Mouse (Mus musculus) layer of hippocampus, adult 9-11 months (tissue): ENCODE measurements around the gene Pxn.
"Not testable (repeated sequence)": the region's sequence is repeated elsewhere in the genome, so short reads cannot be mapped to it uniquely, and the experiment has no call there.

Experiments used
- DNase-seq: peaks from one replicate; pipeline ENCODE4 v3.0.0; 2022

Pxn gene

DNA sequence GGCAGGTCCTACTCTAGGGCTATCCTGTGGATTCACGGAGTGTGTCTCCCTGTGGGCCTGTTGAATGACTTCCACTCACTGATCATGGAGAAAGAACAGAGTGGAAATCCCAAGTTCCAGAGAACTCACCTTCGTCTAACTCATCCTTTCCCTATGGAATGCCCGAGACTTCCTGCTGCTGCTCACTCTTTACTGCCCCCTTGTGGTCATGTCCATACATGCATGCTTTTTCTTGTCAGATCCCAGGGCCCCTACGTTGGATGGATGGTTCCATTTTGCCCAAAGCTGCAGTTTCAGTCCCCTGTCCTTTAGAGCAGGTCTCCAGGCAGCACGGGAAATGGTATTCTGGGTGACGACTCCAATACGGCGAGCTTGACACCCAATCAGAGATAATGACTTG lies 49.7 kb downstream of the Pxn start:
- DNase-seq = peak; percentile 60

DNA sequence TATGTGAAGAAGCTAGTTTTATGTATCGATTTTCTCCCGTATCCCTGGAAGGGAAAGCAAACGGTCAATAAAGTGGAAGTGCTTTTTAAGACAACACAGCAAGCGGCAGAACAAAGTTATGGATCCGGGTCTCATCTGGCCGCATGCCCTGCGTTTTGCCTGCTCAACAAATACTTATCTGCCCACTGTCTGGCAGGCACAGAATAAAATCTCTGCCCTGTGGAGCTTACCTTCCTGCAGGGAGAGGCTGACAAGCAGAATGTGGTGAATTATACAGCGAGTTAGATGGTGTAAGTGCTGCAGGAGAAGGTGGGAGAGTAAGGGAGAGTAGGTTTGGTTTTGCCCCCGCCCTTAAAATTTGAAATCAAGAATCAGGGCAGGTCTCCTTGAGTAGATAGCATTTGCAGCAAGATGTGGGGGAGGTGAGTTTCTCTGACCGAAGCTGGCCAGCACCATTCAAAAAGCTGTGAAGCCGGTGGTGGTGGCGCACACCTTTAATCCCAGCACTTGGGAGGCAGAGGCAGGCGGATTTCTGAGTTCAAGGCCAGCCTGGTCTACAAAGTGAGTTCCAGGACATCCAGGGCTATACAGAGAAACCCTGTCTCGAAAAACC lies 51.8 kb downstream of the Pxn start:
- no peak for DNase-seq

DNA sequence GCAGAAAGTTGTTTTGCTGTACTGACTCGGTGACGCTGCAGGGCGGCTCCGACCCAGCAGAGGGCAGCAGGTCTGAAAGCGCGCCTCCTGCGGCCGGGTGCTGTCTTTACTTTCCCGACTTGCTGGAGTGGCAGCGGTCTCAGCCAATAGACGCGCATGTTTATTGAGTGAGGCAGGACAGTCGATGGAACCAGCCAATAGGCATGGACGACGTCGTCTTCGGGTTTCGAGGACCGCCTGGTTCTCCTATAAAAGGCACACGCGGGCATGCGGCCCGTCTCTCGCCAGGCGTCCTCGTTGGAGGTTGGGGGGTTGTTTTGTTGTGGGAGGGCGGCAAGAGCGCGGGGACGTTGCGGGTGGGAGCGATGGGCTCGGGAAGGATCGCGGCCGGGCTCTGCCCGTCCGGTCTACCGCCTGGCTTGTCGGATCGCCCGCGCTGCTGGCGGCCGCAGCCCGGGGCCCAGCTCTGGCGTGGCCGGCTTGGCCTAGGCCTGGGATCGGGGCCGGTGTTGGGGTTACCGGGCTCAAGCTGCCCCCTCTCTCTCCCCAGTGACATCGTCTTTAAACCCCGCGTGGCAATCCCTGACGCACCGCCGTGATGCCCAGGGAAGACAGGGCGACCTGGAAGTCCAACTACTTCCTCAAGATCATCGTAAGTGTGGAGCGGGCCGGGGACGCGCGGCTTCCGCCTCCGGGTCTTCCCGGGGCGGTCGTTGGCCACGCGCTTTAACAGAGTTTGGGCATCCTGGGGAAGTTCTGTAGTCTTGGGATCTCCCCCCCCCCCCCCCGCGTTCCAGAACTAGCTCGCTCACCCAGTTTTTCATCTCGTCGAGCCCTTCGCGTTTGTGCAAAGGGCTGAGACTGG lies 53.0 kb downstream of the Pxn start, which contains the start of gene Rplp0:
Rplp0 (plus strand) TSS at position 231 of the 865 bp plus-strand sequence.
- peak; percentile 99 for DNase-seq

DNA sequence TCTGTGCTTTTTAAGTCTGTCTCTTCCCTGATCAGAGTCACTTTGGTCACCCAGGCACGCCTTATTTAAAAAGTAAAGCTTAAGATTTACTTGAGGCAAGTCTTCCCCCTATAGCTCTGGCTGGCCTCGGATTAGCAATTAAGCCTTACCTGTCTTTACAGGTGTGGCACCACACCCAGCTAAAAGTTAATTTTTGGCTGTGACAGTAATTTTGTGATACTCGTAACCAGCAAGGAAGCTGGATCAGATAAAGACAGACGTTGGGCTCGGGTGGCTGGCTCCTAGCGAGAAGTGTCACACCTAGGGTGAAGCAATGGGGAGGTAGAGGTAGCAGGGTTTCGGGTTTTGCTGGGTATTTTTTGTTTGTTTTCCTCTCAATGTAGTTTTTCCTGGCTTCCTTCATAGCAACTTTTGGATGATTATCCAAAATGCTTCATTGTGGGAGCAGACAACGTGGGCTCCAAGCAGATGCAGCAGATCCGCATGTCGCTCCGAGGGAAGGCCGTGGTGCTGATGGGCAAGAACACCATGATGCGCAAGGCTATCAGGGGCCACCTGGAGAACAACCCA lies 53.9 kb downstream of the Pxn start:
- no peak for DNase-seq

DNA sequence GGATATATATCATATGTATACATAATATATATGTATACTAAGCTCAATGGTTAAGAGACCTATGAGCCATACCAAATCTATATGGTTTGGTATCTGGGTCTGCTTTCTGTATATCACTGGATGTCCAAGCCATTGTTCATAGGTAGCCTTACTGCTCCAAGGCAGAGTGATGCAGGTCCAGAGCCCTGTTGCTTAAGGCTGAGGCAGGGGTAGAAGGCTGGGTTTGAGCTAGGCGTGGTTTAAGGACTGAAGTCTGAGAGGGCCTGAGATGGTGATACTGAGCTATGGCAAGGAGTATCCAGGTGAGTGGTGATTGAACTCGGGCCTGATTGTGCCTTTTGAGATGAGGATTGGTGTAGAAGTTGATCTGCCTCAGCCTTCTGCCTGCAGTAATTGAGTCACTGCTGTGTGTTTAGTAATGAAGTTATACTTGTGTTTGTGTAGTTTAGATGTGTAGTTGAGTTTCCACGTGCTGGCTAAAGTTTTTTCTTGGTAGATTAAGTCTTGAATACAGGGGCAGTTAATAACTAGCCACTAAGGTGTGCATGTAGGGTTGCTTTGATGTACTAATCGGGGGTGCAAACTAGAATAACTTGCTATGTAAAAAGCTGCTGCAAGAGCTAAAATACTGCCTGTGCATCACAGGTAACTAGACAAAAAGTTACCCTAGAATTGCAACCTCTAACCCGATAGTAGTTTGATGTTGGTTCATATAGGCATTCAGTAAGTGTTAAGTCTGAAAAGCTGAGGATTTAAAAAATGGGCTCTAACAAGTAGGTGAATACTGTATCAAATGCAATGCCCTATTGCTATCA lies 57.5 kb downstream of the Pxn start:
- DNase-seq = no peak

DNA sequence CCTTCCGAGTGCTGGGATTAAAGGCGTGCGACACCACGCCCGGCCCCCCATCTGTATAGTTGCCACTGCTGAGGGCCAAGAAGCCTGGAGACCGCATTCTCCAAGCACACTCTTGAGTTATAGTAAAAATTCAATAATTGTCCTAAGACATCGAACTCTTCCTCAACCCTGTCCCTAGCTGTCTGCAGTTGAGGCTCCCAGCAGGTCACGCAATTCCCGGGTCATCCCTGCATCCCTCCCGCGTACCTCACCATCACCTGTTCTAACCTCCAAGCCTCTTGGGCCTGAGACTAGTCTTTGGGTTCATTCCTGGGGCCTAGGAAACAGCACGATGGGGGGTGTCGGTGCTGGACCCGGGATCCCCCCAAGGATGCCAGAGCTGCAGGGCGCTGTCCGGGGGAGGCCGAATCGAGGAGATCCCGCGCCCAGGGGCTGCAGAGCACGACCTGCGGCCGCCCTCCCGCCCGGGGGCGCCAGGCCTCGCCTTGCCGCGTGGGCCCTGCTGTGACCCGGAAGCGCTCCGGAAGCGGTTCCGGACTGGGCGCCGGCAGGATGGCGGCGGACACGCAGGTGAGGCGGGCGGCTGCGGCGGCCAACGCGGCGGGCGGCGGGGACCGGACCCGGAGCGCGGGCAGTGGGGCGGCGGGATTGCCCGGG lies 58.4 kb downstream of the Pxn start, which contains the start of gene Gcn1l1:
Gcn1l1 (plus strand) TSS at position 518 of the 657 bp plus-strand sequence.
- peak; percentile 64 for DNase-seq

DNA sequence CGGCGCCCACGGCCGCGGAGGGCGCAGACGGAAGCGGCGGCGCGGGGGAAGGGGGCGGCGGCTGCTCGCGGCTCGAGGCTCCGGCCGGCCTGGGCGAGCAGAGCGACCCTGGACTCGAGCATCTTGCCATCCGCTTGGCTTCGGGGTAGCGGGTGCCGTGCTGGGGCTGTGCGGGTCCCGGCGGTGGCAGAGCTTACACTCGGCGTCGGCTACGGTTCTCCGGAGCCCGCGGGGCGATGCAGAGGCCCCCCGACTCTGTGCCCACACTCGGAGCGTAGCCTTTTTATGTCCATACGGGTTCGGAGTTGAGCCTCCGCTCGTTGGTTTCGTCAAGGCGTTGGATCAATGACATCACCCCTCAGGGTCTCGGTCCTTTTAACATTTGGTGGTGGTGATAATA lies 58.9 kb downstream of the Pxn start:
- DNase-seq = no peak

DNA sequence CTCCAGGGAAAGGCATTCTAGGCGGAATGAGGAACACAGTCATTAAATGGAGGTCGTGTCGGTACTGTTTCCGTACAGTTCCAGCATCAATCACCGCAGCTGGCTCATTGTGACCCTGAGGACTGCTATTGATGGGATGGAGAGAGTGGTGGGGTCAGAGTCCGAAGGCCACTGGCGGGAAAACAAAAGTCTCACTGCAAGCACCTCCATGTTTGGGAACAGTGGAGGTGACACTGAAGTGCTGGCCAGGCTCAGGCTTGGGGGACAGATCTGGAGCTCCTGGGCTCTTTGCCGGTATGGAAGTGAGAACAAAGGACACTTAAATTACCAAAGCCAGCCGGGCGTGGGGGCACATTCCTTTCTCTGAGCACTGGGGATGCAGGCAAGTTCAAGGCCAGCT lies 62.2 kb downstream of the Pxn start:
- DNase-seq = no peak

DNA sequence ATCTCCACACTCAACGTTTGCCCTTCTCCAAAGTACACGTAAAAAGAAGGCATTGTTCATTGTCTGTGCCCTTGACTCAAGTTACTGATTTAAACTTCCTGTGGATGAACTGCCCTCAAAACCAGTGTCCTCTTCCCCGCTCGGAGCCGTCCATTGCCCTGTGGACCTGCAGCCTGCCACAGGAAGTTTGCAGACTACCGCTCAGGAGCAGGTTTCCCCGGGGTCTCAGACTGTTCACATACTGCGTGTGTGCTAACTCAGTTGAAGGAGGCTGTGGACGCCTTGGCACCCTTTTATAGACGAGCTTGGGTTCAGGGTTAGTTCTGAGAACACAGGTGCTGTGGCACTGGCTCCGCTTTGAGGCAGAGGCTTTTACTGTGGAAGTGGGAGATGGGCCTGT lies 62.8 kb downstream of the Pxn start:
- no peak for DNase-seq

DNA sequence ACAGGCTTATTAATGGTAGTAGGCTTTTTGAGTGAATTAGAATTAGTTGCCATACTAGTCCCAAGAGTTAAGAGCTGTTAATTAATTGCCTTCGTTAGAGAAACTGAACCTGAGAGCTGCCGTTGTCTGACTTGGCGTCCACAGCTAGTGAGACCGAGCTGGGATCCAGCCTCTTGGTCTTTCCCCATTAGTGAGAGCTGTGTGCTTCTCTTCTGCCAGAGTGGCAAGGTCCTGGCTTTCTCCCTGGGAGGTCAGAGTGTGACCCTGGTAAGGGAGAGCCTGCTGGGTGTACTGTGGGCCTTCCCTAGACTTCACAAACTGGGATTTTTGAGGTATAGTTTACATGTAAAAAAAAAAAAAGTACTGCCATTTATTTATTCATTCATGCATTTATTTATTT lies 63.2 kb downstream of the Pxn start:
- no peak for DNase-seq

DNA sequence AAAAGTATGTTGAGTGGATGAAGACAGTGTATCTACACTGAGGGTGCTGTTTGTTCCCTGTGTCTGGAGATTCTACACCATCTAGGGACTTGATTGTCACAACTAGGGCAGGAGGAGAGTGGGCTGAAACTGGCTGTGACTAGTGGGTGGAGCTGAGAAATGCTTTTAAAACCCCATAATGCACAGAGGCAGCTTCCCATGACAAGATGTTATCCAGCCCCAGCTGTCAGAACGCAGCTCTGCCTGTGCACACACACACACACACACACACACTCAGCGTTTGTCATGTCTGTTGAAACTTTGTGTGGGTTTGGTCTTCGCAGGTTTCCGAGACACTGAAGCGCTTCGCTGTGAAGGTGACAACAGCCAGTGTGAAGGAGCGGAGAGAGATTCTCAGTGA lies 64.6 kb downstream of the Pxn start:
- DNase-seq = peak; percentile 82

DNA sequence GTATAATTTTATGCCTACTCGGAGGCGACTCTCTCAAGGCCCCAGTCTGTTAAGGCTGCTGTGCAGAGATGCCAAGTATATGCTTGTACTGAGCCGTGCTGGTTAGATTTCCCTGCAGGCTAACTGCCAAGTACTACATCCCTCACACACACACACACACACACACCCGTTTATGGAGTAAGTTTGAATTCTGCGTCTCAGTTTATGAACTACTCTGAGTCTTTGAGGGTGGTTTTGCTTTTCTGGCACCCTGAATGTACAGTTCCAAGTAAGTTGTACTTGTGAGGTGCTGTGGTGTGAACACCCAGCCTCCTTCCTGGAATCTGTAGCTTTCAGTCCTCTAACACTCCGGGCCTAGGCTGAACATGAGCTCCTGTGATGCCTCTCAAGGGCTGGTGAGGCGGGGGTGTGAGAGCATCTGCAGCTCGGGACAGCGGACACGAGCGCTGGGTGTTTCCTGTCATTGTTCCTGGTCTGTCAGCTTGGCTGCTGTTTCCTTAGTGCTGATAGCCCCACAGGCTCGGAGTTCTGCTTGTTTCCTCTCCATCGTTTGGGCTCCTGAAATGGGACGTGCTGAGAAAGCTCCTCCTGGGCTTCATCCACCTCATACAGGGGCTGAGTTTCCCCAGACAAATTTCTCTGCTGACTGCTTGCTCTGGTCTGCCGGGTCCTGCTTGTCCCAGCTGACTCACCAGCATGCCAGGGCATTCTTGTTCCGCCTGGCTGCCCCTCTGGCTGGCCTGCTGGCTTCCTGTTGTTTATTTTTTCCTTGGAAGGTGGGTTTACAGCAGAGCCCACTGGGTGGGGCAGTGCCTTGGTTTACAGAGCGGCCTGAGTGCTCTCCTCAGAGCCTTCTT lies 66.4 kb downstream of the Pxn start:
- peak; percentile 50 for DNase-seq

DNA sequence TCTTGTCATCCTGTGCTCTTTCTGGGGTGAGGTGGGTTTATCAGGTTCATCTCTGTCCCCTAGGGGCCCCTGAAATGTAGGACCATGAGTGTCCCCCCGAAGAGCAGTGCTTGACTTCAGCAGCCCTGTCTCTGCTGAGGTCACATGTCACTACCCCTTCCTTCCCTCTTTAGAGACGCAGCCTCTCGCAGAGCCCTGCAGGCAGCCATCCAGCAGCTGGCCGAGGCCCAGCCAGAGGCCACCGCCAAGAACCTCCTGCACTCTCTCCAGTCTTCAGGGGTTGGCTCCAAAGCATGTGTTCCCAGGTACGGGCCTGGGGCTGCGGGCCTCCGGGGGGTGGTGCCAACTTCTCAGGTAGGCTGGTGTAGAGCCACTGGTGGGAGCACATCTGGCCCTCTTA lies 68.5 kb downstream of the Pxn start:
- peak; percentile 38 for DNase-seq

DNA sequence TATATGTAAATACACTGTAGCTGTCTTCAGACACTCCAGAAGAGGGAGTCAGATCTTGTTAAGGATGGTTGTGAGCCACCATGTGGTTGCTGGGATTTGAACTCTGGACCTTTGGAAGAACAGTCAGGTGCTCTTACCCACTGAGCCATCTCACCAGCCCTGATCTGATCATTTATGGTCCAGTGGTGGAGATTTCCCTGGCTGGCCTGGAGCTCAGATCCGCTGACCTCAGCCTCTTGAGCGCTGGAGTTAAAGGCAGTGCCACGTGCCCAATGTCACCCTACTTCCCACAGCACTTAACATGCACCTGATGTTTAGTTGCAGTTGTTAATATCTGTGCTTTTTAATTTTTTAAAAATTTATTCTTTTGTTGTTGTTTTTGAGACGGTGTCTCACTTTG lies 71.2 kb downstream of the Pxn start:
- not testable (repeated sequence) for DNase-seq

DNA sequence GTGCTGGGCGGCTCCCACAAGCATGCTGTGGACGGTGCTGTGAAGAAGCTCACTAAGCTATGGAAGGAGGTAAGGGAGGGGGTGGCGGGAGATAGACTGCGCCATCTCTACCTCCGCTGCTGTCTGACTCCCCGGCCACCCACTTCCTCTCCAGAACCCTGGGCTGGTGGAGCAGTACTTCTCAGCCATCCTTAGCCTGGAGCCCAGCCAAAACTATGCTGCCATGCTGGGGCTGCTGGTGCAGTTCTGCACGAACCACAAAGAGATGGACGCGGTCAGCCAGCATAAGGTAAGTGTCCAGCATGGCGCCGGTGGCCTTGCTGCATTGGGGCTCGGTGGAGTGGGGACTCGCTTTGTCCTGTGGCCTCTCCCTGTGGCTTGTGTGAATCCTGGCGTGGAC lies 72.4 kb downstream of the Pxn start:
- DNase-seq = no peak

DNA sequence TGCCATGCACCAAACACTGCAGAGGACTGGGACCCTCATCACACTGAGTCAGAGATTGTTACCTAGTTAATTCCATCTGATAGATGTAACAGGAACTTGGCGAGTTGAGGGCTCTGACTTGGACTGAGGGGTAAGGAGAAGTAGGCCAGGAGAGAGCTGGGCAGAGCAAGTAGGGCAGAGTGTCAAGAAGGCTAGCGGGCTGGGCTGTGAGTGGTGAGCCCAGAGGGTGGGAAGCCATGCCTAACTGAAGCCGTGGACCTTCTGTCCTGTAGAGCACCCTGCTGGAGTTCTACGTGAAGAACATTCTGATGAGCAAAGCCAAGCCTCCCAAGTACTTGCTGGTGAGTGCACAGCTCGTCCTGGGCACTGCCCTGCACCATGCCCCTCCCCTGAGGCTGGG lies 72.9 kb downstream of the Pxn start:
- DNase-seq = no peak

DNA sequence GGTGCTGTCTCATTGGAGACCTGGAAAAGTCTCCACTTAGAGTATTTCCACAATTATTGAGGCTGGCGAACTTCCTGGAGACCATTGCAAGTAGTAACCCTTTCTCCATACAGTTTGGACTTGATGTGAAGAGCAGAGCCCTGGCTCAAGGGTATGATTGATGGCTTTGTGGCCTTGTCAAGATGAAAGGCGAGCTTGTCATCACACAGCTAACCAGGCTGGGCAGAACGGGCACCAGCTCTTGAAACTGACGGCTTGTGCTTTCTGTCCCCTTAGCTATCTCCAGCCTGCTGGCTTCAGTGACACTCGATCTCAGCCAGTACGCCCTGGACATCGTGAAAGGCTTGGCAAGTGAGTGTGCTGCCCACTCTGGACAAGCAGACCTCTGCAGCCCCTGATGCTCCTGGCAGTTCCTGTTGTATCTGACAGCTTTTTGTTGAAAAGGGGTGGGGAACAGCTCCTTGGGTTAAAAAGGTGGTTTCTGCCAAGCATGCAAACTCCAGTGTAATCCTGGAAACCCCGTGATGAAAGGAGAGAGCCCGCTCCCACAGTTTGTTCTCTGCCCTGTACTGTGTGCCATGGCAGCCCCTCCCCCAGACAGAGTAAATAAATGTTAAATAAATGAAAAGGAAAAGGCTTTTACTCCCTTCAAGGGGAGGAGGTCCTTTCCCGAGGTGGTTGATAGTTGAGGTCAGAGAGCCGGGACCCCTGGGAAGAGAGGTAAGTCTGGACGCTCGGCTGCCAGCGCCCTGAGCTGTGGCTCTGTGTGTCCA lies 73.9 kb downstream of the Pxn start:
- DNase-seq = no peak

DNA sequence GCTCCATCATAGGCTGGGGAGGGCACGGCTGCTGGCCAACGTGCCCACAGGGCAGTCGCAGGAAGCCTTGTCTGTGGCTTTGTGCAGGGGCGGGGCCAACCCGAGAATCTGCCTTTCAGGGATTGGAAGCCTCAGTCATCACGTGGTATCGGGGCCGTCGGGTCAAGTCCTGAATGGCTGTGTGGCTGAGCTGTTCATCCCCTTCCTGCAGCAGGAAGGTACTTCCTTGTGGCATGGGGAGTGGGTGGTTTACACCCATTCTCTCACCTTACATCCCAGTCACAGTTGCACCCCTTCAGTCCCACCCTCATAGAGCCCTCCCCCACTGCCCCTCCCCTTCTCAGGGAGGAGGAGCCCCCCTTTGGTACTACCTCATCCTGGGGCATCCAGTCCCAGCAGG lies 75.2 kb downstream of the Pxn start:
- no peak for DNase-seq

DNA sequence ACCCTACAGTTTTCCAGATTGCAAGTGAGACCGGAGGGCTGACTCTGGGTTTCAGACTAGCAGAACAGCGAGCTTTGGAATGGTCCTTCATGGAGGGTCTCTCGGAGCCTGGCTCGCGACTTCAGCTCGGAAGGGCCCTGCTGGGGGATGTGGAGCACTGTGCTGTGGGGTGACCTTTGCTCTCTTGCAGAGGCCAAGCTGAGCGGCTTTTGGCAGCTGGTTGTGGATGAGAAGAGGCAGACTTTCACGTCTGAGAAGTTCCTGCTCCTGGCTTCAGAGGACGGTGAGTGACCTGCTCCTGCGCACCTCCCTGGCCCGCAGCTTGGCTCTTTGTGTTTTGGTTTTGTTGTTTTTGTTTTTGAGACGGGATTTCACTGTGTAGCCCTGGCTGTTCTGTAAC lies 79.1 kb downstream of the Pxn start:
- no peak for DNase-seq

DNA sequence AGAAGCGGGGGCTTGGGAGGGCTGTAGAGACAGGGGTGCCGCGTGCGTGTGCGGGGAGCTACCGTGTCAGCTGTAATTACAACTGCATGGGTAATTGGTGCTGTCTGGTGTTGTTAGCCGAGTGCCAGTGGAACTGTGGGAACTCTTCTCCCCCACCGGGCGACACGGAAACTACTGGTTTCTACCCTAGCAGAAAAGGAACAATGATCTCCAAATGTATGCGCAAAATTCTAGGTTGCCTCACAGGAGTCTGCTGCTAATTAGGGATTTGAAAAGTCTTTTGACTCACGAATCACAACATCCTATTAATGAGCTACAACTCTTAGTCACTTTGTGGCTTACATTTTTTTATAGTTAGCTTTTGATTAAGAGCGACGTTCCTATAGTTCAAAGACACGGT lies 79.7 kb downstream of the Pxn start:
- DNase-seq = no peak

DNA sequence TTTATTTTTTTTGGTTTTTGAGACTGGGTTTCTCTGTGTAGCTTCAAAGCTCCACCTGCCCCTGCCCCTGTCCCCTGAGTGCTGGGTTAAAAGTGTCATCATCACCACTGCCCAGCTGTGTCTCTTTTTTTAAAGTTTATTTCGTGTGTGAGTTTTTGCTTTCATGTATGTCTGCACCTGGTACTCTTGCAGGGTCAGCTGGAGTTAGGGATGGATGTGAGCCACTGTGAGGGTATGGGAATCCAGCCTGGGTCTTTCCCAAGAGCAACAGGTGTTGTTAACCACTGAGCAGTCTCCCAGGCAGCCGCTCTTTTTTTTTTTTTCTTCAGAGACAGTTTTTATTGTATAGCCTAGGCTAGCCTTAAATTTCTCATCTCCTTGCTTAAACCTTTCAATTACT lies 80.3 kb downstream of the Pxn start:
- no peak for DNase-seq
